Mouse (Mus musculus) layer of hippocampus, postnatal 10 days (tissue): Measurements from ENCODE around the gene Slc16a8. TPM values are rescaled to one million over a fixed set of nuclear protein-coding genes. Genes with fewer than 3 reads are reported as not detected.
A peak's percentile ranks its signal among the peaks of the same experiment; 100 is the strongest.

Experiments
- DNase-seq, 2 experiments: peaks; one replicate each; pipeline ENCODE4 v3.0.0; 2021; ENCODE audit warnings: low spot score in 2 of 2
- total RNA-seq, 2 experiments: library from RNA; stranded (reverse); gene quantifications; 2 replicates each; pipeline ENCODE4 v1.2.3; 2021

Gene Slc16a8
- total RNA-seq, 2 experiments from 2014 or later: 0.41 TPM; not detected in 1

DNA sequence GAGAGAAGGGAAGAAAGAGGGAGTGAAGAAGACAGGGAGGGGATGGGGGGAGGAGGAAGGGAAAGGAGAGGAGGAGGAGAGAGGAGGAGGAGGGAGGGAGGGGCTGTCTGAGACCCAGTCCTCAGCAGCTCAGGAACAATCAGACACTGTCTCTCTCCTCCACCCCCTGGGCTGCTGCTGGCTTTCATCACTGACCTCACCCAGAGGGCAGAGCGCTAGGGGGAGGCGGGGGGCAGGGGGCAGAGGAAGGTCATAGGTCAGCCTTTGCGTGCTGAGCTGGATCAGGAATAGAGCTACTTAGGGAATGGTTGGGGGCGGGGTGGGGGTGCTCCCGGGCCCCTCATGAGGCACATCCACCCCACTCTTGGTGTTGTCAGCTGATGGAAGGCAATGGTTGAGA is 30.9 kb downstream of the Slc16a8 start:
- DNase-seq: no peak

DNA sequence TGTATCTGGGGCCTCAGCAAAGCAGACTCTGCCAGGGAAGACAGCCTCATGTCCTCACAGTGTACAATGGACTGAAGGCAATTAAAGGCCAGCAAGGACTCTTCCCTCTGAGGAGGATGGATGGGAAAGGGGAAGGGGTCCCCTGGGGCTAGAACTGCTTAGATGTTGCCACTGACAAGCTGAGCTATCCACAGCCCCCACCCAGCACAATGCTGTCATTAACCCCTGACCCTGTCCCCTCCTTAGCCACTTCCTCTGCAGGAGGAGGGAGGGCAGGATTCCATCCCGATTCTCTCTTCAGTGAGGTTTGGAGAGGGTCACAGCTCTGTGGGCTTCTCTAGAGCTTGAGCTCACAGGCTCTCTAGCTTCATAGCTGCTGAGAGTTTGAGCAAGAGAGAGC is 35.0 kb downstream of the Slc16a8 start:
- no peak for DNase-seq

DNA sequence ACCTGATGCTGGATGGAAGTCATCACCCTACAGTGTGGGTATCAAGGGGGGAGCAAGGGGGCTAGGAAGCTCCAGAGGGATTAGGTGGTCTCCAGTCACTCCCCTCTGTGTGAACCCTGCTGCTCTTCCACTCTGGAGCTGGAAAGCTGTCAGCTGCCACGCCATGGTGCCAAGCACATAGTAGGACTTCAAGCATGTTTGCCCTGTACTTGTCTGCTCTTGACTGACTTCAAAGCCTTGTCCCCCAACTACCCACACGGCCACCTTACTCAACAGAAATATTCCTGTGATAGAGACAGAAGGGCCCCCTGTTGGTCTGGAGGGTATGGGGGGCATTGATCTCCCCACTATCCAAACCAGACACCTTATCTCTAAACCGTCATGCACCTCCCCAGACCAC is 38.4 kb downstream of the Slc16a8 start:
- DNase-seq: no peak

DNA sequence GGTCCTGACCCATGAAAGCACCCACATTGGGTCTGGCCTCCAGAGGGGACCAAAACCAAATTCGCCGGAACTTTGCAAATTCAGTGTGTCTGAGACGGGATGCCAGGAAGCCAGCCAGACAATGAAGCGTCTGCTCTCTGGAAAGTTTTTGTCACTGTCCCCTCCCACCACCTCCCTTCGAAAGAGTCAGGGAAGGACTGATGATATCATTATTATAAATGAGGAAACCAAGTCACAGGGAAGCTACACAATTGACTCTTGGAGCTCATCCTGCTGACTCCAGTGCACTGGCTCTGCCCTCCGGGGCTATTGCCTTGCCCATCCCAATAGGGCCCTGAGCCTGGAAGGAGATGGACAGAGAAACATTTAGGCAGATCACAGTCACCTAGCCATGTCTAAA is 41.0 kb downstream of the Slc16a8 start:
- DNase-seq: no peak

DNA sequence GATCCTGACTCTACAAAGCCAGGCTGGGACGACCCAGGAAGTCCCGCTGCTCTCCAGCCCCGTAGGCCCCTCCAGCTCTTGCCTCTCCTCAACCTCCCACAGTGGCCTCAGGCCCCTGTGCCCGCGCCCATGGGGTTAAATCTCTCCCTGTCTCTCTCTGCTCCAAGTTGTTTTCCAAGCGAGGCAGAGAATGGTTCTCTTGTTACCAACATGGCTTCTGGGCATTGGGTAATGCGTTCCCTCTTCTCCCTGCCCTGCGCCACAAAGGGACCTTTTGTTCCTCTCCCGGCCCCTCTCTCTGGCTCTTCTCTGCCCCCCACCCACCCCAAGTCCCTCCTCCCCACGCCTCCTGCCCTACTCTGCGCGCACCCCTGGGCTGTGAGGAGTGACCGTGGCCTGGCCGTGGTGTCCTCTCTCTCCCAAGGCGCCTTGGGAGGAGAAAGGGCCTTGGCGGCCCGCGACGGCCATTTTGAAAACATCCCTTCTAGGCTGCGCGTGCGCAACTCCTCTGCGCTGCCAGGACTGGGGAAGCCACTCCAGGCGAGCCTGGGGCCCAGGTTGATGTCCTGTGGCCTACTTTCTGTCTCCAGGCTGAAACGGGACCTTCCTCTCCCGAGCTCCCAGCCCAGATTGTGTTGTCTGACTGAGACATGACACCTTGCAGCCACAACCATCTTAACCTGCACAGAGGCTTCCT is 41.7 kb downstream of the Slc16a8 start:
- DNase-seq: no peak

DNA sequence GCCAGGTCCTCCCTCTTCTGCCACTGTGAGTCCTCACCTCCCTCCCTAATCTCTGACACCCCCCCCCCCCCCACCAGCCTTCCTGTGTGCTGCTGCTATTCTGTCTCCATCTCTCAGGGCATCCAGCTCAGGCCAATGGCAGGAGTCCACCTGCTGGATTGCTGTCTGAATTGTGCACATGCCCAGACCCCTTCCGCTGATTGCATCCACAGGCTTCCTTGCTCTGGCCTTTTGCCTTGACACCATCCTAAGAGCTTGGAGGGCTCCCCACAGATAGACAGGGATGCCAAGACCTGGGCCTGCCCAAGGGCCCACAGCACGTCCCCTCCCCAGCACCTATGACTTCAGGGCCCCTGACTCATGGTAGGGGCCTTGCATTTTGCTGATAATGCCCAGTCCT is 44.2 kb downstream of the Slc16a8 start:
- DNase-seq: no peak

DNA sequence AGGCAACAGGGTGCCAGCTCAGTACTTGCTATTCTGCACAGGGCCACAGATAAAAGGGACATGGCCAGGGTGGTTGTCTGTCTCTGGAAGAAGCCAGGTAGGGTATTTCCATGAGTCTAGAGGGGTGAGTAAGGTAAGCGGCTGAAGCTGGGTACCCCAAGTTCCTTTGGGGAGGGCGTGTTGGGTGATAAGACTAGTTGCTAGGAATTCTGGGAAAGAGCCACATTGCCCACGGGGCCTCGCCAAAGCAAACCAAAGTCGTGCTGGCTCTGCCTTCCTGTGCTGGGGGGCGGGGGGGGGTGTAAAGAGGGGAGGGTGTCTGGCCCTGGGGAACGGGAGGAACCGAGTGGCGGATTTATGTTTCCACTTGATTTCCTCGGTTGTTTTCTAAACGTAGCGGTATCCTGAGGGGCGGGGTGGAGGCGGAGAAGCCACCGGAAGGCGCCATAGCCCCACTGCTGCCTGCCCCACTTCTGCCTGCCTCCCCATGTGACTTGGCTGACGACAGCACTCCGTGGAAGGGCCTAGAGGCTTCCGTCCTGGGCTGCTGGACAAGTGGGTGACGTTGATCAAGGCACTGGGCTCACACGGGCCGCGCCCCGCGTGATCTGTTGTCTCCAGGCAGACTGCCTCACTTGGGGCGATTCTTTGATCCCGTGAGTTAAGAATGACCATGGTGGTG is 45.7 kb downstream of the Slc16a8 start:
- DNase-seq: no peak

DNA sequence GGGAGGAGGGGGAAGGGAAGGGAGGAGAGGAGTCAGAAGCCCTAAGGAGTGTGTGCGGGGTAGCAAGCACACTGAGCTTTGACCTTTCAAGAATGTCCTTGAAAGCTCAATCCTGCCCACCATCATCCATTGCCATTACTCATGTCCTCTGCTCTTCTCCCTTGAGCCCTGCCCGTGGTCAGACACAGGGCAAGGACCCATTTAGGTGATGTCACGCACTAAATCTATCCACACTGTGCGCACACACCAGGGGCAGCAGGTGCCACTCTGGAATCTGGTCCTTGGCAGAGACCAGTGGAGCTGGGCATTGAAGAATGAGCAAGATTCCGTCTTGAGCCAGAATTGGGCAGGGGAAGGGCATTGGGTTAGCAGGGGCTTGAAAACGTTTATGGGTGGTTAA is 46.4 kb downstream of the Slc16a8 start:
- no peak for DNase-seq

DNA sequence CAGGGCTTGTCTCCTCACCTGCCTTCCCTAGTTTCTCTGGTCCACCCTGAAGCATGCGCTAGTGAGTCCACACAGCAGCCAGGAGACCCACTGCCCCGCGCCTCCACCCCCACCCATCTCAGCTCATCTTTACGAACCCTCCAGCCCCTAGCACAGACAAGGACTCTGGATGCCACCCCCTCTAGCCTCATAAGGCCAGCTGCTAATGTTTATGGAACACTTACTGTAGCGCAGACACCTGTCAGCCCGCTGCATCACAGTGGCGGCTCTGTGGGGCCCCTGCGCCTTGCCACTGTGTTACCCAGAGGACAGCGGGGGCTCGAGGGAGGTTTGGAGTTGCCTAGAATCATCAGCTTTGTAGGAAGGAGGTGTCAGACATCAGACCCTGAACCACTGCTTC is 52.0 kb downstream of the Slc16a8 start:
- DNase-seq: peak in 1 of 2 experiments; percentile 30

DNA sequence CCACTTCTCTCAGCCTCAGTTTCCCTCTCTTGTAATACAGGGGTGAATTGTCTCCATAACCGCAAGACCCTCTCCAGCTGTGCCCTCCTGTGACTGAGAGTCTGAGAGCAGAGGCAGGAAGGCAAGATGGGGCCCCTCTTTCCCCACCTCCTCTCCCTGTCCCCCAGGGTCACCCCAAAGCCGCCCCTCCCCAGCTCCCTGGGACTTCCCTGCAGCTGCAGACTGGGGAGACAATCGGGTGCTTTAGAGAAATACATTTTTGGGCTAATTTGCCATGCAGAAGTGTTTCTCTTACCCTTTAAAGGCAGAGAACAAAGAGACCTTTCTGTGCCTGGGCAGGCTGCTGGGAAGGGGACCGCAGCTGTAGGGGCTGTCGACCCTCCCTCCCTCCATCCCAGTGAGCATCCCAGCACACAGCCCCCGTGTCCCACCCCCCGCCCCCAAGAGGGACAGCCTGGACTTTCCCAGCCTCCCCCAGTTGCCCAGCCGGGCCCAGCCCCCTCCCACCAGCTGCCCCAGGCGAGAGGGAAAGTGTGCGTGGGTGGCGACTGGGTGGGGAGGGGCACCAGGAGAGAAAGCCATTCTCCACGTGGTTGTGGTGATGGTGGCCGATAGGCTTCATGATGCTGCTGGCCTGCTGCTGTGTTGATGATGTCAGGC is 52.9 kb downstream of the Slc16a8 start:
- peak; percentile 61 to 62 for DNase-seq

Other genes starting within 250 kb of the Slc16a8 start
- 10 to 100 TPM; 80.6 to 80.7 TPM for gene H1f0, start 226.3 kb downstream of the Slc16a8 start, total RNA-seq
- under 1 TPM; 0.33 to 0.48 TPM for gene Galr3, start 212.9 kb downstream of the Slc16a8 start, total RNA-seq
- 10 to 100 TPM; 19.5 to 22.2 TPM for gene Ankrd54, start 191.9 kb downstream of the Slc16a8 start, total RNA-seq
- 100 to 1,000 TPM in 1 of 2 experiments, 10 to 100 TPM in 1; 94.6 to 102 TPM for gene Eif3l, start 179.6 kb downstream of the Slc16a8 start, total RNA-seq
- 10 to 100 TPM; 30.4 to 33.0 TPM for gene Micall1, start 145.9 kb downstream of the Slc16a8 start, total RNA-seq
- gene Polr2f, start 113.8 kb downstream of the Slc16a8 start, total RNA-seq: 100 to 1,000 TPM; 120 to 138 TPM
- 10 to 100 TPM; 14.7 to 15.4 TPM for gene 1700088E04Rik, start 113.5 kb downstream of the Slc16a8 start, total RNA-seq
- gene Sox10, start 89.5 kb downstream of the Slc16a8 start, total RNA-seq: 10 to 100 TPM; 35.7 to 38.0 TPM
- gene Pick1, start 25.6 kb downstream of the Slc16a8 start, total RNA-seq: 10 to 100 TPM; 53.0 to 55.1 TPM
- gene Gm49486, start 25.4 kb downstream of the Slc16a8 start, total RNA-seq: 1 to 10 TPM in 1 of 2 experiments, under 1 TPM in 1; 0.80 to 1.0 TPM
- gene Baiap2l2, start 30.8 kb upstream of the Slc16a8 start, total RNA-seq: 1 to 10 TPM; 2.8 to 4.8 TPM
- 10 to 100 TPM; 18.3 to 22.5 TPM for gene Pla2g6, start 73.6 kb upstream of the Slc16a8 start, total RNA-seq
- gene Maff, start 91.9 kb upstream of the Slc16a8 start, total RNA-seq: 1 to 10 TPM; 1.7 to 2.0 TPM
- 10 to 100 TPM; 46.1 to 48.1 TPM for gene Tmem184b, start 148.8 kb upstream of the Slc16a8 start, total RNA-seq
- 100 to 1,000 TPM; 172 to 178 TPM for gene Csnk1e, start 200.8 kb upstream of the Slc16a8 start, total RNA-seq